Mouse (Mus musculus) c-Kit-positive CD71-negative TER-119-negative erythroid progenitor cells, embryonic 14.5 days (primary cell): ENCODE data around the gene Ireb2.
A peak's percentile ranks its signal among the peaks of the same experiment; 100 is the strongest.
"Not testable (repeated sequence)": the region's sequence is repeated elsewhere in the genome, so short reads cannot be mapped to it uniquely, and the experiment has no call there.

Experiments
- DNase-seq: peaks from one replicate; pipeline ENCODE4 v3.0.0-alpha.2; 2013; ENCODE audit warnings: low read depth

Ireb2 gene

DNA sequence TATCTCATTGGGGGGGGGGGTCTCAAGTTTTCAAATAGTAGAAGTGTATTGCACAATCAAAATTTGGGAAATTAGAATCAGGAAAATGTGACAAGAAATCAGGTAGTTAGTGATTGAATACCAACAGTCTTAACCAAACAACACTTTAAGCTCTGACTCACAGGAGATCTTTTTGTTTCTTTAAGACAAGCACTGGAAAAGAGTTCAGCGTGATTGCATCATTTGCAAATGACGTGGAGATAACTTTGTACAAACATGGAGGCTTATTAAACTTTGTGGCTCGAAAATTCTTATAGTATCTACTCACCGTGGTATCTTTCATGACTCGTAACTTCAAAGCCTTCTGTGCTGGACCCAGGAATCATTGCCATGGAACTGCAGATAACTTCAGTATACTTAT lies 45.9 kb downstream of the Ireb2 start:
- no peak for DNase-seq

- DNase-seq: no peak
Measured at GRCm38 (mm10) chr9:54915576-54915975, 52.0 kb downstream of the Ireb2 start.

- DNase-seq: no peak
Measured at GRCm38 (mm10) chr9:54916401-54916800, 52.8 kb downstream of the Ireb2 start.

- DNase-seq: peak; percentile 58
Measured at GRCm38 (mm10) chr9:54917010-54917677, 53.6 kb downstream of the Ireb2 start, which contains the start of gene Hykk. Gene Hykk (plus strand): TSS chr9:54917283.

- no peak for DNase-seq
Measured at GRCm38 (mm10) chr9:54918191-54918590, 54.6 kb downstream of the Ireb2 start.

GRCm38 (mm10) chr9:54918781-54919180 lies 55.2 kb downstream of the Ireb2 start:
- DNase-seq: no peak

DNA sequence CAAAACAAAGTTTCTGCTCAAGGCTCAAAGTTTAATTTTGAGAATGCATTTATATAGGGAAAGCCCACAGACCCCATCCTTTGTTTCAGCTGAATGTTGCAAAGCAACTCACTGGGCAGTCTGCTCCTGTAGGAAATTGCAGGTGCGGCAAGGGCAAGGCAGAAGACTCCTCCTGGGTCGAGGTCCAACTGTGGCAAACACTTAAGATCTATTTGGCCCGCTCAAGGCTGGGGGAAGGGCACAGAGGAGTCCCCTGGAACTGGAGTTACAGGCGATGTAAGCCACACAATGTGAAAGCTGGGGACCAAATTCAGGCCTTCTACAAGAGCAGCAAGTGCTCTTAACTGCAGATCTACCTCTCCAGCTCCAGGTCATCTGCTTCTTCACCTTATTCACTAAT lies 56.4 kb downstream of the Ireb2 start:
- no peak for DNase-seq

DNA sequence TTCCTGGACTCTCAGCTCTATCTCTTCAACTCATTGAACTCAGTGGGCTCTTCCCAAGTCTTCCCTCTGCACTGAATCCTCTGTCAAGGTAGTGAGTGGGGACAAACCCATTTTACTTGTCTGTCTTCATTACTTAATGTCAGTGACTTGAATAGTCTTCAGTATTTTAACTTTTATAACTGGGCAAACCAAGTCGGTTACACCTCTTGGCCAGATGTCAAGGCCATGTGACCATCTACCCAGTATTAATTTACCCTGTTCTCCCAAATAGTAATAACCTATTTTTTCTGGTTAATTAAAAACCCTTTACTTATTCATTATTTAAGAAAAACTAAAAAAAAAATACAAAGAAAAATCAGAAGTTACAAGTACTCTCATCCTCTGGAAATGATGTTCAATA lies 67.2 kb downstream of the Ireb2 start:
- no peak for DNase-seq

- DNase-seq: no peak
Measured at GRCm38 (mm10) chr9:54931765-54932164, 68.2 kb downstream of the Ireb2 start.

GRCm38 (mm10) chr9:54932379-54932778 lies 68.8 kb downstream of the Ireb2 start:
- DNase-seq: no peak

GRCm38 (mm10) chr9:54942071-54942470 lies 78.5 kb downstream of the Ireb2 start:
- DNase-seq: no peak

DNA sequence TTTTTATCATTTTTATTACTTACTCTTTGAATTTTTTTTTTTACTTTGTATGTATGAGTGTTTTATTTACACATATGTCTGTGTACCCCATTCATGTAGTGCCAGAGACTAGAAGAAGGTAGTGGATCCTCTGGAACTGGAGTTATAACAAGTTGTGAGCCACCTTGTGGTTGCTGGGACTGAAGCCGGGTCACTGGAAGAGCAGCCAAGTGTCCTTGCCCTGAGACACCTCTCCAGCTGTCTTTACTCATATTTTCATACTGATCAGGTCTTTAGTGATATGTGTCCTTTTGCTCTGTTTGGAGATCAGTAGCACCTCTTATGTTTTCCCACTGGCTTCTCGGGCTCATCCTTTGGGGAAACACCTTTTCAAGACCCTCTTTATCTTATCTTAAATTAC lies 80.9 kb downstream of the Ireb2 start:
- no peak for DNase-seq

- no peak for DNase-seq
Measured at GRCm38 (mm10) chr9:54946256-54946655, 82.7 kb downstream of the Ireb2 start.

- no peak for DNase-seq
Measured at GRCm38 (mm10) chr9:54949465-54949864, 85.9 kb downstream of the Ireb2 start.

- DNase-seq: not testable (repeated sequence)
Measured at GRCm38 (mm10) chr9:54950162-54950561, 86.6 kb downstream of the Ireb2 start.

GRCm38 (mm10) chr9:54950575-54951321 lies 87.2 kb downstream of the Ireb2 start, which contains the start of the genes Psma4 and AY074887:
Gene Psma4 (plus strand): TSS chr9:54950790.
Gene AY074887 (minus strand): TSS chr9:54950998.
- peak; percentile 88 for DNase-seq

DNA sequence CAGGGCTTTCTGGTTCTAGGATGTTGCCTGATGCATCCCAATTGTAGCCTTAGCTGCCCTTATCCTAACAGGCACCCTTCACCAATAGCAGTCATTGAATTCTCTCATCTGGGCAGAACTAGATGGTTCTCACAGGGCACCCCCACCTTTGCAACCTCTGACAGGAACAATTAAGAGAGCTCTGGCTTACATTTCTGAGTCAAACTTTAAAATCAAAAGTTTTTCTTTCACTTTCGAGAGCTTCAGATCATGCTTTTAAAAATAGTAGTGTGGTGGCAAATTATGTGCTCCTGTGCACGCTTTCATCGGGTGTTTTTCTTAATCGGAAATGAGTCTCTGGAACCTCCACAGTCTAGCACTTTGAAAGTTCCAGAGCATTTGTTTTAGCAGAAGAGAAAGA lies 97.5 kb downstream of the Ireb2 start:
- DNase-seq: no peak
